Mouse (Mus musculus): ENCODE data around the gene Rbm41. TPM values are rescaled to one million over a fixed set of nuclear protein-coding genes. Genes with fewer than 3 reads are reported as not detected.
A peak's percentile ranks its signal among the peaks of the same experiment; 100 is the strongest.

Rbm41 gene
- polyA plus RNA-seq, 1 experiment from 2014 or later: 6.7 TPM

- peak overlapping the region; percentile 60 for H3K4me3 ChIP-seq
- no peaks in the 10 kb centered on the region for H3K36me3 ChIP-seq
- H3K27me3 ChIP-seq: peaks cover 33% of the 10 kb centered on the region; the same call in 1 of the 2 replicates
- H3K4me2 ChIP-seq (replicated peaks): peak overlapping the region; percentile 65
- peak overlapping the region; percentile 72; the same call in 1 of the 2 replicates for H3K9ac ChIP-seq
- H3K9me3 ChIP-seq: no peaks in the 10 kb centered on the region
- 19% methylated on average over 15 of the region's 15 CpGs for WGBS
- no peak overlapping the region for H3K27ac ChIP-seq
- H3K4me1 ChIP-seq: no peaks in the 10 kb centered on the region
- peak; percentile 34; the same call in 1 of the 2 replicates for ATAC-seq (ENCODE audit: low FRiP score, low read depth)
These were observed 128.1 kb downstream of the Rbm41 start for GRCm38 (mm10) chrX:139870300-139870711.

GRCm38 (mm10) chrX:139859402-139859801, 139.0 kb downstream of the Rbm41 start:
- H3K27me3 ChIP-seq: peaks cover 5% of the 10 kb centered on the region; the same call in 1 of the 2 replicates
- no peaks in the 10 kb centered on the region for H3K9me3 ChIP-seq
- H3K4me1 ChIP-seq: no peaks in the 10 kb centered on the region
- WGBS: 72% methylated on average over 5 of the region's 5 CpGs
- no peak overlapping the region for H3K4me3 ChIP-seq
- no peak overlapping the region for H3K9ac ChIP-seq
- no peak for ATAC-seq (ENCODE audit: low FRiP score, low read depth)
- H3K4me2 ChIP-seq (replicated peaks): no peak overlapping the region
- no peaks in the 10 kb centered on the region for H3K36me3 ChIP-seq
- no peak overlapping the region for H3K27ac ChIP-seq

- no peaks in the 10 kb centered on the region for H3K9me3 ChIP-seq
- H3K4me1 ChIP-seq: no peaks in the 10 kb centered on the region
- H3K27me3 ChIP-seq: no peaks in the 10 kb centered on the region
- WGBS: 95% methylated on average over 4 of the region's 4 CpGs
- H3K36me3 ChIP-seq: no peaks in the 10 kb centered on the region
- H3K4me3 ChIP-seq: no peak overlapping the region
- H3K27ac ChIP-seq: no peak overlapping the region
- ATAC-seq (ENCODE audit: low FRiP score, low read depth): no peak
- H3K4me2 ChIP-seq (replicated peaks): no peak overlapping the region
- H3K9ac ChIP-seq: no peak overlapping the region
These were observed 143.6 kb downstream of the Rbm41 start for GRCm38 (mm10) chrX:139854795-139855194.

GRCm38 (mm10) chrX:139841091-139841490, 157.3 kb downstream of the Rbm41 start:
- 85% methylated on average over 6 of the region's 6 CpGs for WGBS
- Histone ChIP-seq H3K9ac (no peak overlapping the region), H3K9me3 (no peaks in the 10 kb centered on the region), H3K4me1 (no peaks in the 10 kb centered on the region), H3K27ac (no peak overlapping the region), H3K36me3 (no peaks in the 10 kb centered on the region), H3K4me3 (no peak overlapping the region), H3K27me3 (peaks cover 10% of the 10 kb centered on the region; the same call in 1 of the 2 replicates), H3K4me2 (replicated peaks) (no peak overlapping the region)
- ATAC-seq (ENCODE audit: low FRiP score, low read depth): no peak

Other genes starting within 250 kb of the Rbm41 start
- 0.18 and 0.41 TPM in 2 replicates for gene Ripply1, start 216.2 kb downstream of the Rbm41 start, polyA plus RNA-seq (2015; fragmentation: Nextera tagmentation; extraction: Ambion mirVana)
- 0.27 and 0.32 TPM in 2 replicates for gene Cldn2, start 197.8 kb downstream of the Rbm41 start, polyA plus RNA-seq (2015; fragmentation: Nextera tagmentation; extraction: Ambion mirVana)
- gene Morc4, start 126.9 kb downstream of the Rbm41 start, polyA plus RNA-seq (2015; fragmentation: Nextera tagmentation; extraction: Ambion mirVana): 17.9 and 20.7 TPM in 2 replicates
- 3.6 and 4.0 TPM in 2 replicates for gene Nup62cl, start 64.1 kb upstream of the Rbm41 start, polyA plus RNA-seq (2015; fragmentation: Nextera tagmentation; extraction: Ambion mirVana)
- gene Pih1h3b, start 64.3 kb upstream of the Rbm41 start, polyA plus RNA-seq (2015; fragmentation: Nextera tagmentation; extraction: Ambion mirVana): not detected in 2 replicates

Measured in limb, embryonic 13.5 days (tissue).